Mouse (Mus musculus) intestine, embryonic 15.5 days (tissue): ENCODE measurements around the gene Gigyf1. TPM values are rescaled to one million over a fixed set of nuclear protein-coding genes. Genes with fewer than 3 reads are reported as not detected.

Source experiments
- ATAC-seq: fragments of 200-750 bp; cut with Nextera tagmentation; 2 replicates; pipeline ENCODE4 v1.8.0; 2017; ENCODE audit warnings: moderate TSS enrichment, moderate library complexity
- H3K27ac ChIP-seq: fragments of 300-500 bp; sonication (generic); 2 replicates; pipeline ENCODE4 v1.5.1; 2015; ENCODE audit warnings: mild to moderate bottlenecking, inconsistent platforms
- H3K27me3 ChIP-seq: fragments of 300-500 bp; sonication (generic); replicated peaks from 2 replicates; pipeline ENCODE4 v1.6.1; 2015; ENCODE audit warnings: inconsistent platforms
- H3K36me3 ChIP-seq: fragments of 300-500 bp; sonication (generic); 2 replicates; pipeline ENCODE4 v1.6.1; 2015; ENCODE audit warnings: inconsistent platforms
- H3K4me1 ChIP-seq: fragments of 300-500 bp; sonication (generic); replicated peaks from 2 replicates; pipeline ENCODE4 v1.6.1; 2015; ENCODE audit warnings: inconsistent platforms
- H3K4me2 ChIP-seq: fragments of 300-500 bp; sonication (generic); replicated peaks from 2 replicates; pipeline ENCODE4 v1.6.1; 2015; ENCODE audit warnings: mild to moderate bottlenecking, inconsistent platforms
- H3K4me3 ChIP-seq: fragments of 300-500 bp; sonication (generic); replicated peaks from 2 replicates; pipeline ENCODE4 v1.5.1; 2015; ENCODE audit warnings: inconsistent platforms
- H3K9ac ChIP-seq: fragments of 300-500 bp; sonication (generic); 2 replicates; pipeline ENCODE4 v1.6.1; 2015; ENCODE audit warnings: inconsistent platforms
- H3K9me3 ChIP-seq: fragments of 300-500 bp; sonication (generic); 2 replicates; pipeline ENCODE4 v1.6.1; 2016; ENCODE audit warnings: inconsistent platforms
- WGBS: fragments of 180-500 bp; shearing (Covaris S2); methylation state at CpG from one replicate; pipeline ENCODE4 v1.1.7; 2015; 5-methylcytosine and 5-hydroxymethylcytosine counted together
- polyA plus RNA-seq: library from polyadenylated mRNA; unstranded; fragments of >200 nt; fragmentation: Nextera tagmentation; extraction: Ambion mirVana; gene quantifications from 2 replicates; pipeline ENCODE4 v1.2.1, GENCODE M21; 2015

Gigyf1 gene
- polyA plus RNA-seq, 1 experiment from 2014 or later = 8.4 TPM

- Histone ChIP-seq H3K9me3 (no peaks in the 10 kb centered on the region), H3K36me3 (0 out of 2 replicates have a peak, but pooled peaks cover 3% of the 10 kb centered on the region), H3K27me3 (no peaks in the 10 kb centered on the region), H3K27ac (peak within 1 kb of the TSS; percentile 97), H3K4me1 (0 out of 2 replicates have a peak, but pooled peaks cover 6% of the 10 kb centered on the region), H3K4me2 (peak within 1 kb of the TSS; percentile 85), H3K9ac (peak within 1 kb of the TSS; percentile 80), H3K4me3 (peak within 1 kb of the TSS; percentile 58)
- ATAC-seq = peak; percentile 97
- 3% methylated on average over 64 of the region's 64 CpGs for WGBS
Observed at GRCm38 (mm10) chr5:137501709-137502666, 16.4 kb upstream of the Gigyf1 start, which contains the start of gene Pop7. Gene Pop7 (minus strand): TSS chr5:137502518.

GRCm38 (mm10) chr5:137502667-137503110 is 15.7 kb upstream of the Gigyf1 start:
- H3K9ac ChIP-seq = peak overlapping the region; percentile 66
- peak overlapping the region; percentile 94 for H3K27ac ChIP-seq
- 0 out of 2 replicates have a peak, but pooled peaks cover 6% of the 10 kb centered on the region for H3K4me1 ChIP-seq
- H3K36me3 ChIP-seq = 0 out of 2 replicates have a peak, but pooled peaks cover 3% of the 10 kb centered on the region
- H3K4me3 ChIP-seq = peak overlapping the region; percentile 58
- no peaks in the 10 kb centered on the region for H3K27me3 ChIP-seq
- H3K9me3 ChIP-seq = no peaks in the 10 kb centered on the region
- H3K4me2 ChIP-seq = peak overlapping the region; percentile 73
- WGBS = 0% methylated on average over 29 of the region's 30 CpGs
- ATAC-seq = peak; percentile 92

- Histone ChIP-seq H3K9ac (no peak overlapping the region), H3K9me3 (no peaks in the 10 kb centered on the region), H3K27ac (no peak overlapping the region), H3K27me3 (no peaks in the 10 kb centered on the region), H3K4me1 (0 out of 2 replicates have a peak, but pooled peaks cover 6% of the 10 kb centered on the region), H3K36me3 (0 out of 2 replicates have a peak, but pooled peaks cover 3% of the 10 kb centered on the region), H3K4me2 (no peak overlapping the region), H3K4me3 (no peak overlapping the region)
- ATAC-seq = no peak
- WGBS = 77% methylated on average over 6 of the region's 6 CpGs
Observed at GRCm38 (mm10) chr5:137504041-137504440, 14.3 kb upstream of the Gigyf1 start.

GRCm38 (mm10) chr5:137510014-137510501 is 8.3 kb upstream of the Gigyf1 start:
- WGBS = 4% methylated on average over 26 of the region's 52 CpGs
- Histone ChIP-seq H3K4me3 (peak overlapping the region; percentile 93), H3K9me3 (no peaks in the 10 kb centered on the region), H3K9ac (peak overlapping the region; percentile 95), H3K27ac (peak overlapping the region; percentile 77), H3K36me3 (peaks cover 8% of the 10 kb centered on the region; the same call in 1 of the 2 replicates), H3K4me1 (peaks cover 24% of the 10 kb centered on the region), H3K4me2 (peak overlapping the region; percentile 86), H3K27me3 (no peaks in the 10 kb centered on the region)
- peak; percentile 88 for ATAC-seq

- H3K9ac ChIP-seq = peak overlapping the region; percentile 95
- ATAC-seq = peak; percentile 71
- H3K4me3 ChIP-seq = peak overlapping the region; percentile 93
Observed at GRCm38 (mm10) chr5:137510573-137511390, 7.6 kb upstream of the Gigyf1 start.

GRCm38 (mm10) chr5:137511706-137512105 is 6.6 kb upstream of the Gigyf1 start:
- H3K4me1 ChIP-seq = peaks cover 24% of the 10 kb centered on the region
- H3K27me3 ChIP-seq = no peaks in the 10 kb centered on the region
- H3K4me2 ChIP-seq = peak overlapping the region; percentile 86
- 0 out of 2 replicates have a peak overlapping the region, but pooled peaks have one; percentile 77 for H3K27ac ChIP-seq
- peak overlapping the region; percentile 95 for H3K9ac ChIP-seq
- H3K4me3 ChIP-seq = peak overlapping the region; percentile 93
- ATAC-seq = no peak
- H3K9me3 ChIP-seq = no peaks in the 10 kb centered on the region
- 52% methylated on average over 3 of the region's 3 CpGs for WGBS
- H3K36me3 ChIP-seq = peaks cover 8% of the 10 kb centered on the region; the same call in 1 of the 2 replicates

More at GRCm38 (mm10) chr5:137510573-137511390, 7.6 kb upstream of the Gigyf1 start:
- H3K27me3 ChIP-seq = no peaks in the 10 kb centered on the region
- WGBS = under 1% methylated on average over 38 of the region's 83 CpGs
- peaks cover 8% of the 10 kb centered on the region; the same call in 1 of the 2 replicates for H3K36me3 ChIP-seq
- peak overlapping the region; percentile 77 for H3K27ac ChIP-seq
- H3K4me2 ChIP-seq = peak overlapping the region; percentile 86
- H3K9me3 ChIP-seq = no peaks in the 10 kb centered on the region
- H3K4me1 ChIP-seq = peaks cover 24% of the 10 kb centered on the region

- ATAC-seq = no peak
- WGBS = 76% methylated on average over 11 of the region's 11 CpGs
Observed at GRCm38 (mm10) chr5:137512847-137513794, 5.2 kb upstream of the Gigyf1 start.

GRCm38 (mm10) chr5:137513951-137514721 is 4.2 kb upstream of the Gigyf1 start:
- H3K9ac ChIP-seq = no peak overlapping the region
- H3K27me3 ChIP-seq = no peaks in the 10 kb centered on the region
- H3K4me2 ChIP-seq = no peak overlapping the region
- no peaks in the 10 kb centered on the region for H3K9me3 ChIP-seq
- peaks cover 24% of the 10 kb centered on the region for H3K4me1 ChIP-seq
- H3K4me3 ChIP-seq = no peak overlapping the region
- no peak overlapping the region for H3K27ac ChIP-seq
- peaks cover 18% of the 10 kb centered on the region for H3K36me3 ChIP-seq
- ATAC-seq = no peak
- 84% methylated on average over 12 of the region's 12 CpGs for WGBS

More at GRCm38 (mm10) chr5:137512847-137513794, 5.2 kb upstream of the Gigyf1 start:
- Histone ChIP-seq H3K4me2 (0 out of 2 replicates have a peak overlapping the region, but pooled peaks have one; percentile 86), H3K4me3 (no peak overlapping the region), H3K9me3 (no peaks in the 10 kb centered on the region), H3K27ac (no peak overlapping the region), H3K4me1 (peaks cover 24% of the 10 kb centered on the region), H3K27me3 (no peaks in the 10 kb centered on the region), H3K36me3 (peaks cover 12% of the 10 kb centered on the region), H3K9ac (no peak overlapping the region)

GRCm38 (mm10) chr5:137514811-137515210 is 3.5 kb upstream of the Gigyf1 start:
- H3K9me3 ChIP-seq = no peaks in the 10 kb centered on the region
- peak overlapping the region; percentile 1; the same call in 1 of the 2 replicates for H3K9ac ChIP-seq
- peaks cover 23% of the 10 kb centered on the region for H3K4me1 ChIP-seq
- H3K4me2 ChIP-seq = no peak overlapping the region
- H3K4me3 ChIP-seq = no peak overlapping the region
- no peak for ATAC-seq
- WGBS = 90% methylated on average over 3 of the region's 3 CpGs
- H3K36me3 ChIP-seq = peaks cover 24% of the 10 kb centered on the region
- H3K27me3 ChIP-seq = no peaks in the 10 kb centered on the region
- no peak overlapping the region for H3K27ac ChIP-seq
